Mouse (Mus musculus): Measurements from ENCODE around the gene Gmeb1. TPM values are rescaled to one million over a fixed set of nuclear protein-coding genes. Genes with fewer than 3 reads are reported as not detected.
"Not testable (repeated sequence)": the region's sequence is repeated elsewhere in the genome, so short reads cannot be mapped to it uniquely, and the experiment has no call there.

Gene Gmeb1
- polyA plus RNA-seq, 1 experiment from 2014 or later: 30.1 TPM

- peaks cover 33% of the 10 kb centered on the region for H3K36me3 ChIP-seq
- no peak; the same call in 1 of the 2 replicates for ATAC-seq (ENCODE audit: insufficient read depth, low FRiP score, low read depth)
These were observed 13.9 kb downstream of the Gmeb1 start for GRCm38 (mm10) chr4:132247451-132247997.

DNA sequence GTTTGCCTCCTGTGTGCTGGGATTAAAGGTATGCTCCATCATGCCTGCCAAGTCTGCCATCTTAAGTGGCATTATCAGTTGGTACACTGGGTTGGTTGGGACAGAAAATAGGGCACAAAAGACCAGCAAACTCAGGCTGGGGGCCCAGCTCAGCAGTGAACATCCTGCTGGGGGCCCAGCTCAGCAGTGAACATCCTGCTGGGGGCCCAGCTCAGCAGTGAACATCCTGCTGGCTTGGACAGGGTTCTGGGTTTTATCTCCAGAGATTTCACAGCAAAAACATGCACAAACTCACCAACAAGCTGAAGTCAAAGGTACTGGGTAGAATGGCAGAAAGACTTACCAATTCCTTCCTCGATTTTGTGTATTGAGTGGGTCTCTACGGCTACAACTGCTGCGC is 15.8 kb downstream of the Gmeb1 start:
- H3K36me3 ChIP-seq: peaks cover 36% of the 10 kb centered on the region
- no peak overlapping the region for H3K27ac ChIP-seq
- no peak overlapping the region for H3K4me3 ChIP-seq (replicated peaks)
- ATAC-seq (ENCODE audit: insufficient read depth, low FRiP score, low read depth): no peak
- 89% methylated on average over 3 of the region's 3 CpGs for WGBS
- no peak overlapping the region for H3K4me2 ChIP-seq
- H3K9me3 ChIP-seq: no peaks in the 10 kb centered on the region
- no peak overlapping the region for H3K9ac ChIP-seq
- no peaks in the 10 kb centered on the region for H3K27me3 ChIP-seq (replicated peaks)
- no peaks in the 10 kb centered on the region for H3K4me1 ChIP-seq

More at GRCm38 (mm10) chr4:132247451-132247997, 13.9 kb downstream of the Gmeb1 start:
- no peak overlapping the region for H3K9ac ChIP-seq
- 80% methylated on average over 5 of the region's 5 CpGs for WGBS
- H3K27ac ChIP-seq: no peak overlapping the region
- H3K4me2 ChIP-seq: no peak overlapping the region
- H3K4me1 ChIP-seq: no peaks in the 10 kb centered on the region
- H3K4me3 ChIP-seq (replicated peaks): no peak overlapping the region
- no peaks in the 10 kb centered on the region for H3K27me3 ChIP-seq (replicated peaks)
- no peaks in the 10 kb centered on the region for H3K9me3 ChIP-seq

GRCm38 (mm10) chr4:132241208-132241607 is 20.2 kb downstream of the Gmeb1 start:
- ATAC-seq (ENCODE audit: insufficient read depth, low FRiP score, low read depth): no peak
- Histone ChIP-seq H3K4me1 (no peaks in the 10 kb centered on the region), H3K9ac (no peak overlapping the region), H3K27ac (no peak overlapping the region), H3K27me3 (replicated peaks) (no peaks in the 10 kb centered on the region), H3K4me2 (no peak overlapping the region), H3K4me3 (replicated peaks) (no peak overlapping the region), H3K9me3 (no peaks in the 10 kb centered on the region), H3K36me3 (peaks cover 32% of the 10 kb centered on the region)
- 87% methylated on average over 3 of the region's 3 CpGs for WGBS

DNA sequence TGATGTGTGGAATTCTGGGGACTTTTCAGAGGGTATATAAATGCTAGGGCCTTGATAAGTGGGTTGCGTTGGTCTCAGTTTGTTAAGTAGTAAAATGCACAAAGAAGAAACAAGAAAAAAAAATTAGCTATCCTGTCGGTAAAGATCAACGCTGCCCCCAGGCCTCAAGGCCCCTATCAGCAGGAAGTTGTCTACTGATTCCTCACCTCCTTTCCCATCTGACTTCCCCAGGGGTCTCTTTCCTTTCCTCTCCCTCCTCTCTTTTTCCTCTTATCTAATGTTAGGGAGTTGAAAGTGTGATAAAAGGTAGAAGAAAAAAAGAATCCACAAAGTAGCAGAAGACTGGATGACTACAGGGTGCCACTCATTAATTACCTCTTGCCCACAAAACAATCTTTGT is 21.0 kb downstream of the Gmeb1 start:
- H3K4me1 ChIP-seq: no peaks in the 10 kb centered on the region
- WGBS: 84% methylated on average over 3 of the region's 3 CpGs
- no peak overlapping the region for H3K27ac ChIP-seq
- no peaks in the 10 kb centered on the region for H3K9me3 ChIP-seq
- no peak overlapping the region for H3K4me2 ChIP-seq
- H3K4me3 ChIP-seq (replicated peaks): no peak overlapping the region
- H3K36me3 ChIP-seq: peaks cover 35% of the 10 kb centered on the region
- H3K27me3 ChIP-seq (replicated peaks): no peaks in the 10 kb centered on the region
- no peak for ATAC-seq (ENCODE audit: insufficient read depth, low FRiP score, low read depth)
- no peak overlapping the region for H3K9ac ChIP-seq

DNA sequence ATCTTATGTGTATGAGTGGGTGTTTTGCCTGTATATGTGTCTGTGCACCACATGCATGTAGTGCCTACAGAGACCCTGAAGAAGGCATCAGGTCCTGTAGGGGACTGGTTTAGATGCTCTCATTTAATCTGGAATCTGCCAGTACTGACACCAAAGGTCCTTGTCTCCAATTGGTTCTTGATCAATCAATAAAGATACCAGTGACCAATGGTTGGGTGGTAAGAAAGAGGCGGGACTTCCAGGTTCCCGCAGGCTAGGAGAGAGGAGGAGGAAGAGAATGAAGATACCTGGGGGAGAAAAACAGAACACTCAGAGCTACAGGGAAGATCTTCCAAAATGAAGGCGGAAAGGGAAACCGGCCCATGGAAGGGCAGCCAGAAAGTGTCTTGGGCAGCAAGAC is 23.0 kb downstream of the Gmeb1 start:
- no peak overlapping the region for H3K27ac ChIP-seq
- no peak overlapping the region for H3K4me2 ChIP-seq
- H3K36me3 ChIP-seq: peaks cover 48% of the 10 kb centered on the region
- H3K4me1 ChIP-seq: no peaks in the 10 kb centered on the region
- ATAC-seq (ENCODE audit: insufficient read depth, low FRiP score, low read depth): no peak
- H3K27me3 ChIP-seq (replicated peaks): no peaks in the 10 kb centered on the region
- 89% methylated on average over 4 of the region's 4 CpGs for WGBS
- H3K9ac ChIP-seq: no peak overlapping the region
- H3K9me3 ChIP-seq: no peaks in the 10 kb centered on the region
- H3K4me3 ChIP-seq (replicated peaks): no peak overlapping the region

- no peak for ATAC-seq (ENCODE audit: insufficient read depth, low FRiP score, low read depth)
- WGBS: 92% methylated on average over 8 of the region's 8 CpGs
These were observed 26.7 kb downstream of the Gmeb1 start for GRCm38 (mm10) chr4:132234710-132235109.

DNA sequence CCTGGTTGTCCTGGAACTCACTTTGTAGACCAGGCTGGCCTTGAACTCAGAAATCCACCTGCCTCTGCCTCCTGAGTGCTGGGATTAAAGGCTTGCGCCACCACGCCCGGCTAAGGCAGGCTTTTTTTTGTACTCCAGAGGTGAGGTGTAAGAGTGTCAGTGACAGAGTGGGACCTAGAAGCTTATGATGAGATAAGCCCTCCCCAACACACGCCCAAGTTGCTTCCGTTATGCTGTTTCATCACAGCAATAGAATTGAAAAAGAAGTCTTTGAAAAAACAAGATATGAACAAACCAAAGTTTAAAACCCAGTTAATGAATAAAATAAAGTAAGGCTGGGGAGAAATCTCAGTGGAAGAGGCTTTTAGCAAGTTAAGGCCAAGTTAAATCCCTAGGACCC is 31.0 kb downstream of the Gmeb1 start:
- peaks cover 51% of the 10 kb centered on the region for H3K36me3 ChIP-seq

More at GRCm38 (mm10) chr4:132234710-132235109, 26.7 kb downstream of the Gmeb1 start:
- H3K4me2 ChIP-seq: no peak overlapping the region
- H3K4me3 ChIP-seq (replicated peaks): no peak overlapping the region
- no peaks in the 10 kb centered on the region for H3K4me1 ChIP-seq
- no peaks in the 10 kb centered on the region for H3K27me3 ChIP-seq (replicated peaks)
- H3K9ac ChIP-seq: no peak overlapping the region
- H3K27ac ChIP-seq: no peak overlapping the region
- peaks cover 38% of the 10 kb centered on the region for H3K36me3 ChIP-seq
- H3K9me3 ChIP-seq: no peaks in the 10 kb centered on the region

GRCm38 (mm10) chr4:132222001-132222400 is 39.4 kb downstream of the Gmeb1 start:
- H3K4me2 ChIP-seq; H3K4me1 ChIP-seq; ATAC-seq (ENCODE audit: insufficient read depth, low FRiP score, low read depth); H3K9ac ChIP-seq; H3K27ac ChIP-seq; H3K4me3 ChIP-seq (replicated peaks); H3K27me3 ChIP-seq (replicated peaks); H3K9me3 ChIP-seq: not testable (repeated sequence)
- WGBS: 95% methylated on average over 5 of the region's 5 CpGs
- H3K36me3 ChIP-seq: peaks cover 21% of the 10 kb centered on the region

More for the DNA sequence above, 31.0 kb downstream of the Gmeb1 start:
- no peak overlapping the region for H3K4me2 ChIP-seq
- no peak for ATAC-seq (ENCODE audit: insufficient read depth, low FRiP score, low read depth)
- no peaks in the 10 kb centered on the region for H3K4me1 ChIP-seq
- no peak overlapping the region for H3K9ac ChIP-seq
- no peak overlapping the region for H3K4me3 ChIP-seq (replicated peaks)
- 89% methylated on average over 5 of the region's 5 CpGs for WGBS
- H3K9me3 ChIP-seq: no peaks in the 10 kb centered on the region
- H3K27ac ChIP-seq: no peak overlapping the region
- no peaks in the 10 kb centered on the region for H3K27me3 ChIP-seq (replicated peaks)

- not testable (repeated sequence) for H3K36me3 ChIP-seq; H3K27ac ChIP-seq; H3K9ac ChIP-seq; H3K4me3 ChIP-seq (replicated peaks); H3K4me1 ChIP-seq; H3K4me2 ChIP-seq; H3K27me3 ChIP-seq (replicated peaks); H3K9me3 ChIP-seq
- WGBS: 69% methylated on average over 4 of the region's 6 CpGs
- 0 out of 2 replicates have a peak, but pooled peaks have one; percentile 18 for ATAC-seq (ENCODE audit: insufficient read depth, low FRiP score, low read depth)
These were observed 43.0 kb downstream of the Gmeb1 start for GRCm38 (mm10) chr4:132218439-132218838.

GRCm38 (mm10) chr4:132217781-132218180 is 43.6 kb downstream of the Gmeb1 start:
- WGBS: 74% methylated on average over 2 of the region's 2 CpGs
- Histone ChIP-seq H3K27me3 (replicated peaks) (no peaks in the 10 kb centered on the region), H3K27ac (no peak overlapping the region), H3K9ac (no peak overlapping the region), H3K9me3 (no peaks in the 10 kb centered on the region), H3K4me1 (no peaks in the 10 kb centered on the region), H3K4me2 (no peak overlapping the region), H3K4me3 (replicated peaks) (no peak overlapping the region), H3K36me3 (no peaks in the 10 kb centered on the region)
- ATAC-seq (ENCODE audit: insufficient read depth, low FRiP score, low read depth): no peak

DNA sequence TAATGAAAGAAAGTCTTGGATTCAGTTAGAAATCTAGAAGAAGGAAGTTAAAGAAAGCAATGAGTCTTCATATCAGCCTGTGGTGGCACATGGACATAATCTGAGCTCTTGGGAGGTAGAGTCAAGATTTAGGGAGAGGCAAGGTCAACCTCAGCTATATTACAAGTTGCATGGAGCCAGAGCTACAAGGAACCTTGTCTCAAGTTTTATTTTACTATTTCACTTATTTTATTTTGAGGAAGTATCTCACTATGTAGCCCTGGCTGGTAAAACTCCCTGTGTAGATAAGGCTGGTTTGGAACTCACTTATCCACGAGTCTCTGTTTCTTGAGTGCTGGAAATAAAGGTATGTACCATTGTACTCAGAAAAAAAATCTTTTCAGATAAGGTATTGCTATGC is 44.8 kb downstream of the Gmeb1 start:
- 63% methylated on average over 1 of the region's 1 CpGs for WGBS
- Histone ChIP-seq H3K9ac (no peak overlapping the region), H3K4me3 (replicated peaks) (no peak overlapping the region), H3K27ac (no peak overlapping the region), H3K27me3 (replicated peaks) (no peaks in the 10 kb centered on the region), H3K4me1 (no peaks in the 10 kb centered on the region), H3K36me3 (no peaks in the 10 kb centered on the region), H3K4me2 (no peak overlapping the region), H3K9me3 (no peaks in the 10 kb centered on the region)
- ATAC-seq (ENCODE audit: insufficient read depth, low FRiP score, low read depth): no peak

GRCm38 (mm10) chr4:132214847-132215246 is 46.6 kb downstream of the Gmeb1 start:
- WGBS: 56% methylated on average over 4 of the region's 4 CpGs
- ATAC-seq (ENCODE audit: insufficient read depth, low FRiP score, low read depth): no peak
- no peaks in the 10 kb centered on the region for H3K9me3 ChIP-seq
- H3K4me2 ChIP-seq: no peak overlapping the region
- H3K4me3 ChIP-seq (replicated peaks): no peak overlapping the region
- no peak overlapping the region for H3K9ac ChIP-seq
- H3K4me1 ChIP-seq: peaks cover 8% of the 10 kb centered on the region
- no peak overlapping the region for H3K27ac ChIP-seq
- 0 out of 2 replicates have a peak, but pooled peaks cover 4% of the 10 kb centered on the region for H3K36me3 ChIP-seq
- no peaks in the 10 kb centered on the region for H3K27me3 ChIP-seq (replicated peaks)

Data from stomach, embryonic 15.5 days (tissue).